Mouse (Mus musculus) embryonic fibroblast, embryonic 13.5 days (primary cell): ENCODE measurements at regions not wholly inside any gene's neighbourhood (a gene's known extent, or its start where the extent isn't known, plus 50 kb on each side); places are given as distances from the start of the nearest gene placed in this dataset.

Experiments used
- H3K27ac ChIP-seq: 2 replicates; pipeline ENCODE4 v1.5.1; 2012; ENCODE audit warnings: low read length, control low read depth, inconsistent platforms; ENCODE audit not compliant: insufficient read depth
- H3K4me1 ChIP-seq: 2 replicates; pipeline ENCODE4 v1.6.1; 2011; ENCODE audit warnings: low read length; ENCODE audit not compliant: control insufficient read depth, insufficient read depth
- H3K4me3 ChIP-seq: 2 replicates; pipeline ENCODE4 v1.5.1; 2011; ENCODE audit warnings: mild to moderate bottlenecking, control low read depth, low read length; ENCODE audit not compliant: insufficient read depth
- CTCF ChIP-seq: IDR thresholded peaks from 2 replicates; pipeline ENCODE4 v1.5.1; 2011; ENCODE audit warnings: mild to moderate bottlenecking, control low read depth, low read length, moderate library complexity, borderline replicate concordance; ENCODE audit not compliant: insufficient read depth
- POLR2A ChIP-seq: IDR thresholded peaks from 2 replicates; pipeline ENCODE4 v1.6.1; 2011; ENCODE audit warnings: low read depth, mild to moderate bottlenecking, control low read depth, low read length, moderate library complexity

DNA sequence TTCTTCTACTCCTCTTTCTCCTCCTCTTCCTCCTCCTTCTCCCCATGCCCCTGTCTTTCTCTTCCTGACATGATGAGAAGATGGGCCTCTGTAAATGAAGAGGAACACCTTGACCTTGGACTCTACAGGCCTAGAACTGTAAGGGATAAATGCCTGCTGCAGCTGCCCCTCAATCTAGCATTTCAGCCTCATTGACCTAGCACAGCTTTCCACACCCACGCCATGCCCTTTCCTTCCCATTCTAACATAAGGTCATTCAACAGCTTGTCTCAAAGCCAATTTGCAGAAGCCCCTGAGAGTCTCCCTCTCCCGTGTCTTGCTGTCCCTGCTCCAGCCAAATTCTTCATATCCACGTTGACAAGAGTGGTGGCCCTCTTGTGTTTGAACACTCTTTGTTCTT is 63.8 kb upstream of the Dscam start:
- Histone ChIP-seq H3K27ac (no peak overlapping the region), H3K4me1 (no peaks in the 10 kb centered on the region), H3K4me3 (no peak overlapping the region)
- TF ChIP-seq POLR2A, result no peak
- TF ChIP-seq CTCF, result no peak

DNA sequence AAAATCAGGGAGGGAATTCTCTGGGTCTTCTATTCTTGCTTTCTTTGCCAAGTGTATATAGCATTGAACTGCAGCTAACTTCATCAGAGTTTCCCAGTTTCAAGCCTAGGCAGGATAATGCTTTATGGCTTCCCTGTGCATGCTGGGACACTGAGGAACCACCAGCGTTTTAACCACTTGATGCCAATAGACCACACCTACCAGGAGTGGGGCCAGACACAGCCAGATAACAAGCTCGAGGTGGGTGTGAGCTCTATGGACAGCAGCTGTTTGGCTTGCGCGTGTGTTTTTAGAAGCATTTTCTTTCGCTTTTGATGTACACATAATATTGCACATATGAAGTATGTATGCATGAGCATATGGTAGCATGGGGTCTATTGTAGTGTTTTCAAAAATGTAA is 69.1 kb upstream of the Dscam start:
- H3K4me3 ChIP-seq, result no peak overlapping the region
- TF ChIP-seq CTCF (no peak), POLR2A (no peak)
- no peak overlapping the region for H3K27ac ChIP-seq
- H3K4me1 ChIP-seq, result no peaks in the 10 kb centered on the region

- TF ChIP-seq CTCF (no peak), POLR2A (no peak)
- H3K27ac ChIP-seq, result no peak overlapping the region
- H3K4me3 ChIP-seq, result no peak overlapping the region
- H3K4me1 ChIP-seq, result no peaks in the 10 kb centered on the region
These were observed 69.5 kb upstream of the Dscam start for GRCm38 (mm10) chr16:97240085-97240484.

DNA sequence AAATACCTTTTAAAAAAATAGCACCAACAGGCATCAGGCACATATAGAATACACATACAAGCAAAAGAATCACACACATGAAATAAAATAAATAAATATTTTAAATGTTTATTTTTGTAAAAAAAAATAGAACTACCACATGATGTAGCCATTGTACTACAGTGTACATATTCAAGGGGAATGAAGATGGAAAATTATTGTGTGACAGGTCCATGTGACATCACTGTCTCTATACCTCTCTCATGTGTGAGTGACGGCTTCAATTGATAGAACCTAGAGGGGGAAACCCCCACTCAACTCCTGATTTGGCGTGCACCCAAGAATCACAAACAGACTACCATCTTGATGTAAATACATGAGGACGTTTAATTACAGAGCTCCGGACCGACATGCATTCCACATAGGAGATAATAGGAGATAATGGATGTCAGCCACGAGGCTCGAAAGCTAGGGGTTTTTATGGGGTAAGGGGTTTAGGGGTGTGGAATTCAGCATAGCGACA is 70.4 kb upstream of the Dscam start:
- H3K27ac ChIP-seq, result no peak overlapping the region
- H3K4me1 ChIP-seq, result no peaks in the 10 kb centered on the region
- TF ChIP-seq POLR2A (no peak), CTCF (no peak)
- H3K4me3 ChIP-seq, result no peak overlapping the region

- no peak overlapping the region for H3K27ac ChIP-seq
These were observed 71.1 kb upstream of the Dscam start for GRCm38 (mm10) chr16:97241639-97242038.

DNA sequence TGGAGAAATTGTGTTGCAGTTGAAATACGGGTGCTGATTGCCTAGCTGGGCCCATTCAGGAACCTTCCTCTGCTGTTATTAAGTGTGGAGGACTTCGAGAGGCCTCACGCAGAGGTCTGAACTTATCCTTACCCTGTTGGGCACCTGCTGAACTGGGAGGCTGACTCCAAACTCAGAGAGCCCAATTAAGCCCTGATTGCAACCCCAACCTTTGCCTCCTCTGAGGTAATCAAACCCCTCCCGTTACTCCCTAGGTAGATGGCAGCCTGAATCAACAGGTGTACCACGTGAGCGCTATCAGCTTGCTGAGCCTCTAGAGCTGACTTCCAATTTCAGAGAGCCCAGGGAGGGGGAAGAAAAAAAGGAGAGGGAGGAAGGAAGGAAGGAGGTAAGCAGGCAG is 79.9 kb upstream of the Dscam start:
- Histone ChIP-seq H3K4me3 (no peak overlapping the region), H3K4me1 (no peaks in the 10 kb centered on the region), H3K27ac (no peak overlapping the region)
- no peak for TF ChIP-seq CTCF
- no peak for TF ChIP-seq POLR2A

More at GRCm38 (mm10) chr16:97241639-97242038, 71.1 kb upstream of the Dscam start:
- H3K4me3 ChIP-seq, result no peak overlapping the region
- no peaks in the 10 kb centered on the region for H3K4me1 ChIP-seq
- TF ChIP-seq CTCF (no peak), POLR2A (no peak)

GRCm38 (mm10) chr16:97252551-97252950 is 82.0 kb upstream of the Dscam start:
- Histone ChIP-seq H3K4me1 (no peaks in the 10 kb centered on the region), H3K27ac (no peak overlapping the region), H3K4me3 (no peak overlapping the region)
- TF ChIP-seq POLR2A (no peak), CTCF (no peak)

GRCm38 (mm10) chr16:97252997-97253635 is 82.6 kb upstream of the Dscam start:
- Histone ChIP-seq H3K27ac (no peak overlapping the region), H3K4me1 (no peaks in the 10 kb centered on the region), H3K4me3 (no peak overlapping the region)
- TF ChIP-seq CTCF, result no peak
- TF ChIP-seq POLR2A, result no peak

DNA sequence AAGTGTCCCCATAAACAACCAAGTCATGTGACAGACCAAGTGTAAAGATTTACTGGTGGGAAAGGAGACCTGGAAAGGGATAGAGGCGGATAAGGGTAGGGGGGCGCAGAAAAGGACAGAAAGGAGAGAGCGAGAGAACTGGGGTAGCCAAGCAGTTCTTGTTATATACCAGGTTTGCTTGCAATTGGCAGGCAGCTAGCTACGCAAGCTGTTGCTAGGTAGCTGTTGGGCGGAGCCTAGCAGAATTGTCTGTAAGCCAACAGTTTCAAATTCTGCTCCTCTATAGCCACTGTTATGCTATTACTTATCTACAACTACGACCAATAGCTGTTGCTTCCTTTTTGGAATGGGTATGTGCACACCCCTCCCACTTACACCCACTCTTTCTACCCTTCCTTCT is 88.3 kb upstream of the Dscam start:
- Histone ChIP-seq H3K4me1 (no peaks in the 10 kb centered on the region), H3K27ac (no peak overlapping the region), H3K4me3 (no peak overlapping the region)
- no peak for TF ChIP-seq POLR2A
- TF ChIP-seq CTCF, result no peak

DNA sequence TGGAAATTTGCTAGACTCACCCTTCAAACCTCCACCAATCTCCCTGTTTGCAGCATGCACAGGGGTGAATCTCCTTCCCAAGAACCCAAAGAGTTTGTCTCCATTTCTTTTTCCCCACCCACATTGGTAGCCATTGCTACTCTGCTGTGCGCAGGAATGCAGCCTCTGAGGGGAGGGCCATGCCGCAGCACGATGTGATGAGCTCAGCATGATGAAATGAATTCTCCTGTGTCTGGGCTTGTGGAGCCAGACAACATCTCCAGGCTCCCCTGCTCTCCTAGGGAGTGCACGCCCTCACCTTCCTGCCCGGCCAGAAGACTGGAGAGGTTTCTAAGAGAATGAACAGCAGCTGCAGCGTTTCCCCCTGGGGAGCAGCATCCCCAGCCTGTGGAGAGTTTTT is 92.9 kb upstream of the Dscam start:
- no peak overlapping the region for H3K4me3 ChIP-seq
- TF ChIP-seq POLR2A, result no peak
- TF ChIP-seq CTCF, result no peak
- H3K27ac ChIP-seq, result no peak overlapping the region
- no peaks in the 10 kb centered on the region for H3K4me1 ChIP-seq
